Mouse (Mus musculus): ENCODE data around the gene Mmp24. TPM values are rescaled to one million over a fixed set of nuclear protein-coding genes. Genes with fewer than 3 reads are reported as not detected.

Mmp24 gene
- polyA plus RNA-seq, 1 experiment = 0.18 TPM

GRCm38 (mm10) chr2:155779066-155779465 is 3.9 kb downstream of the Mmp24 start:
- no peaks in the 10 kb centered on the region for H3K36me3 ChIP-seq (ENCODE audit: control insufficient read depth, insufficient read depth, low read length, poor library complexity, severe bottlenecking)
- no peaks in the 10 kb centered on the region for H3K9me3 ChIP-seq (replicated peaks; ENCODE audit: control insufficient read depth, insufficient read depth, low read length, poor library complexity, severe bottlenecking)
- no peak overlapping the region for H3K4me3 ChIP-seq (ENCODE audit: low read depth, low read length)
- no peak overlapping the region for H3K9ac ChIP-seq (ENCODE audit: low read depth, poor library complexity, severe bottlenecking)
- H3K27ac ChIP-seq (ENCODE audit: insufficient read depth, low read length) = no peak overlapping the region
- TF ChIP-seq POLR2A (IDR thresholded peaks at IDR 0.05; ENCODE audit: insufficient read depth, low read length) (no peak), EP300 (IDR thresholded peaks at IDR 0.05; ENCODE audit: insufficient read depth, low read depth, low read length) (no peak), CTCF (IDR thresholded peaks at IDR 0.05; ENCODE audit: low read depth, low read length) (no peak)
- H3K27me3 ChIP-seq (ENCODE audit: control insufficient read depth, insufficient read depth, low read length, poor library complexity, severe bottlenecking) = peaks cover 9% of the 10 kb centered on the region
- H3K4me1 ChIP-seq (ENCODE audit: control insufficient read depth, insufficient read depth, low read length) = peaks cover 2% of the 10 kb centered on the region

DNA sequence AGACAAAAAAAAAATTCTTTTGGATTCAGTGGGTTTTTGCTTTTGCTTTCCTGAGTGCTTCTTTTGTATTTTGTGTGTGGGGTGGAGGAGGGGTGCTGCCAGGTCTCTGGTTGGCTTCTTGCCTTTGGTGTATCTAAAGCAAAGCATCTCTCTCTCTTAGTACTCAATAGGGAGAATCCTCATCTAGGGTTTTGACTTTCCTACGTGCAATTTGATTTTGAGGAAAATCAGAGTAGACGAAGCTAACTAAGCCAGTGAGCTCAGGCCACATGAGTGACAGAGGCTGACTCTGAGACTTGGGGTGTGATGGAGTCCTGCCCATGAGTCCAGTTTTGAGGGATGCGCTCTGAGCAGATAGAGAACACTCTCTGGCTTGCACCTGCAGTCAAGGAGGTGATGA is 4.4 kb downstream of the Mmp24 start:
- Histone ChIP-seq H3K9me3 (replicated peaks; ENCODE audit: control insufficient read depth, insufficient read depth, low read length, poor library complexity, severe bottlenecking) (no peaks in the 10 kb centered on the region), H3K27me3 (ENCODE audit: control insufficient read depth, insufficient read depth, low read length, poor library complexity, severe bottlenecking) (peaks cover 8% of the 10 kb centered on the region), H3K36me3 (ENCODE audit: control insufficient read depth, insufficient read depth, low read length, poor library complexity, severe bottlenecking) (no peaks in the 10 kb centered on the region), H3K27ac (ENCODE audit: insufficient read depth, low read length) (no peak overlapping the region), H3K4me3 (ENCODE audit: low read depth, low read length) (no peak overlapping the region), H3K4me1 (ENCODE audit: control insufficient read depth, insufficient read depth, low read length) (peaks cover 2% of the 10 kb centered on the region), H3K9ac (ENCODE audit: low read depth, poor library complexity, severe bottlenecking) (no peak overlapping the region)
- TF ChIP-seq EP300 (IDR thresholded peaks at IDR 0.05; ENCODE audit: insufficient read depth, low read depth, low read length) = no peak
- no peak for TF ChIP-seq POLR2A (IDR thresholded peaks at IDR 0.05; ENCODE audit: insufficient read depth, low read length)
- TF ChIP-seq CTCF (IDR thresholded peaks at IDR 0.05; ENCODE audit: low read depth, low read length) = no peak

GRCm38 (mm10) chr2:155784534-155784933 is 9.4 kb downstream of the Mmp24 start:
- TF ChIP-seq CTCF (IDR thresholded peaks at IDR 0.05; ENCODE audit: low read depth, low read length) = no peak
- no peak for TF ChIP-seq EP300 (IDR thresholded peaks at IDR 0.05; ENCODE audit: insufficient read depth, low read depth, low read length)
- TF ChIP-seq POLR2A (IDR thresholded peaks at IDR 0.05; ENCODE audit: insufficient read depth, low read length) = no peak
- H3K36me3 ChIP-seq (ENCODE audit: control insufficient read depth, insufficient read depth, low read length, poor library complexity, severe bottlenecking) = no peaks in the 10 kb centered on the region
- H3K27me3 ChIP-seq (ENCODE audit: control insufficient read depth, insufficient read depth, low read length, poor library complexity, severe bottlenecking) = no peaks in the 10 kb centered on the region
- no peak overlapping the region for H3K9ac ChIP-seq (ENCODE audit: low read depth, poor library complexity, severe bottlenecking)
- no peak overlapping the region for H3K4me3 ChIP-seq (ENCODE audit: low read depth, low read length)
- H3K27ac ChIP-seq (ENCODE audit: insufficient read depth, low read length) = no peak overlapping the region
- no peaks in the 10 kb centered on the region for H3K4me1 ChIP-seq (ENCODE audit: control insufficient read depth, insufficient read depth, low read length)
- H3K9me3 ChIP-seq (replicated peaks; ENCODE audit: control insufficient read depth, insufficient read depth, low read length, poor library complexity, severe bottlenecking) = no peaks in the 10 kb centered on the region

DNA sequence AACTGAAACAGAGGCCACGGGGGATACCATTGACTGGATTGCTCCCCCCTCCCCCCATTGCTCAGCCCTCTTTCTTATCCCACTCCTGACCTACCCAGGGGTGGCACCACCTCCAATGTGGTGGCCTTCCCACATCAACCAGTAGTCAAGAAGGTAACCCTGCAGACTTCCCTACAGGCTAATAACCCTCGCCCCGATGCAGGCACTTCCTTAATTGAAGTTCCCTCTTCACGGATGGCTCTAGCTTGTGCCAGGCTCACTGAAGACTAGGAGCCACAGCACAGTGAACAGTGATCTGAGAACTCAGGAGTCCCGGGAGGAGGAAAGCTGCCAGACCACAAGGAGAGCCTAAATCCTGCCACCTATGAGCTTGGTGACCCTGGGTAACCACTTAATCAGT is 11.8 kb downstream of the Mmp24 start:
- Histone ChIP-seq H3K27ac (ENCODE audit: insufficient read depth, low read length) (no peak overlapping the region), H3K9ac (ENCODE audit: low read depth, poor library complexity, severe bottlenecking) (no peak overlapping the region), H3K4me1 (ENCODE audit: control insufficient read depth, insufficient read depth, low read length) (no peaks in the 10 kb centered on the region), H3K9me3 (replicated peaks; ENCODE audit: control insufficient read depth, insufficient read depth, low read length, poor library complexity, severe bottlenecking) (no peaks in the 10 kb centered on the region), H3K27me3 (ENCODE audit: control insufficient read depth, insufficient read depth, low read length, poor library complexity, severe bottlenecking) (no peaks in the 10 kb centered on the region), H3K4me3 (ENCODE audit: low read depth, low read length) (no peak overlapping the region), H3K36me3 (ENCODE audit: control insufficient read depth, insufficient read depth, low read length, poor library complexity, severe bottlenecking) (no peaks in the 10 kb centered on the region)
- TF ChIP-seq CTCF (IDR thresholded peaks at IDR 0.05; ENCODE audit: low read depth, low read length) = no peak
- TF ChIP-seq EP300 (IDR thresholded peaks at IDR 0.05; ENCODE audit: insufficient read depth, low read depth, low read length) = no peak
- TF ChIP-seq POLR2A (IDR thresholded peaks at IDR 0.05; ENCODE audit: insufficient read depth, low read length) = no peak

- Histone ChIP-seq H3K4me3 (ENCODE audit: low read depth, low read length) (no peak overlapping the region), H3K9ac (ENCODE audit: low read depth, poor library complexity, severe bottlenecking) (no peak overlapping the region), H3K4me1 (ENCODE audit: control insufficient read depth, insufficient read depth, low read length) (no peaks in the 10 kb centered on the region), H3K36me3 (ENCODE audit: control insufficient read depth, insufficient read depth, low read length, poor library complexity, severe bottlenecking) (no peaks in the 10 kb centered on the region), H3K27me3 (ENCODE audit: control insufficient read depth, insufficient read depth, low read length, poor library complexity, severe bottlenecking) (no peaks in the 10 kb centered on the region), H3K27ac (ENCODE audit: insufficient read depth, low read length) (no peak overlapping the region), H3K9me3 (replicated peaks; ENCODE audit: control insufficient read depth, insufficient read depth, low read length, poor library complexity, severe bottlenecking) (no peaks in the 10 kb centered on the region)
- no peak for TF ChIP-seq POLR2A (IDR thresholded peaks at IDR 0.05; ENCODE audit: insufficient read depth, low read length)
- TF ChIP-seq CTCF (IDR thresholded peaks at IDR 0.05; ENCODE audit: low read depth, low read length) = no peak
- no peak for TF ChIP-seq EP300 (IDR thresholded peaks at IDR 0.05; ENCODE audit: insufficient read depth, low read depth, low read length)
These were observed 13.1 kb downstream of the Mmp24 start for GRCm38 (mm10) chr2:155787949-155788931.

DNA sequence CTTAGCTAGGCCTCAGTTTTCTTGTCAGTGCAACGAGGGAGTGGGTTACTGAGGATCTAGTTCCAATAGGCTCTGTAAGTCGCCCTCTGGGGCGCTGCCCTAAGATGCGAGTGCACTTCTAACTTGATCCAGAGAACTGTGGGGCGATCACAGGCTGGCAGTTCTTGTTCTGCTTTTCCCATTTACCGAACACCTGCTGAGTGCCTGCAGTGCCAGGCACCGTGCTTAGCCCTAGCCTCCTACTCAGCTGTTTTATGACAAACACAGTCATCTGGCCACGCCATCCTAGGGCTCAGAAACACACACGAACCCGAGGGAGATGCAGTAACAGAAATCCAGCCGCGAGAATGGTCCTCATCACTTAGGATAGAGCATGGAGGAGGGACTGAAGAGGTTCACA is 17.8 kb downstream of the Mmp24 start:
- no peak for TF ChIP-seq EP300 (IDR thresholded peaks at IDR 0.05; ENCODE audit: insufficient read depth, low read depth, low read length)
- no peak for TF ChIP-seq CTCF (IDR thresholded peaks at IDR 0.05; ENCODE audit: low read depth, low read length)
- no peak for TF ChIP-seq POLR2A (IDR thresholded peaks at IDR 0.05; ENCODE audit: insufficient read depth, low read length)
- H3K9ac ChIP-seq (ENCODE audit: low read depth, poor library complexity, severe bottlenecking) = no peak overlapping the region
- no peaks in the 10 kb centered on the region for H3K27me3 ChIP-seq (ENCODE audit: control insufficient read depth, insufficient read depth, low read length, poor library complexity, severe bottlenecking)
- H3K4me3 ChIP-seq (ENCODE audit: low read depth, low read length) = 0 out of 2 replicates have a peak overlapping the region, but pooled peaks have one; percentile 1
- no peaks in the 10 kb centered on the region for H3K36me3 ChIP-seq (ENCODE audit: control insufficient read depth, insufficient read depth, low read length, poor library complexity, severe bottlenecking)
- no peaks in the 10 kb centered on the region for H3K4me1 ChIP-seq (ENCODE audit: control insufficient read depth, insufficient read depth, low read length)
- no peaks in the 10 kb centered on the region for H3K9me3 ChIP-seq (replicated peaks; ENCODE audit: control insufficient read depth, insufficient read depth, low read length, poor library complexity, severe bottlenecking)
- H3K27ac ChIP-seq (ENCODE audit: insufficient read depth, low read length) = no peak overlapping the region
